Mouse (Mus musculus): ENCODE results near the gene Nemp1.

DNA sequence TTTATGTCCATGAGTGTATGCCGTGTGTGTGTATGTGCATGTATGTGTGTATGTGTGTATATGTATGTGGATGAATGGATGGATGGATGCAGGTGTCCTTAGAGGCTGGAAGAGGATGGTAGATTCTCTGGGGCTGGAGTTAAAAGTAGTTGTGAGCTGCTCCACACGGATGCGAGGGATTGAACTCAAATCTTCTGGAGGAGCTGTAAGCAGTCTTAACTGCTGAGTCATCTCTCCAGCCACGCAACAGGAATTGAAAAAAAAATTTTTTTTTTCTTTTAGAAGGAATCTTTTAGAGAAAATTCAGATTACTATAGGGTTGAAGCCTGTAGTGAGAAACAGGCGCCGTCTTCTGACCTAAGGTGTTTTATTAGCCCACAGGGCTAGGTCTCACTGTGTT, 16.2 kb downstream of the Nemp1 start:
- TF ChIP-seq CTCF (IDR thresholded peaks at IDR 0.05; ENCODE audit: borderline replicate concordance, control insufficient read depth, extremely low read depth, insufficient read depth, low read length, poor library complexity): no peak
- no peak for TF ChIP-seq POLR2A (IDR thresholded peaks at IDR 0.05; ENCODE audit: control insufficient read depth, extremely low read depth, insufficient read depth, low read length, poor library complexity)

Data from thymus, adult 2 months (tissue).